Mouse (Mus musculus) spleen, adult 2 months (tissue): ENCODE measurements around the gene Gm6902. TPM values are rescaled to one million over a fixed set of nuclear protein-coding genes. Genes with fewer than 3 reads are reported as not detected.
"Not testable (repeated sequence)": the region's sequence is repeated elsewhere in the genome, so short reads cannot be mapped to it uniquely, and the experiment has no call there.

Experiments used
- DNase-seq, 2 experiments: peaks; one replicate each; pipeline versions ENCODE4 v3.0.0 to v3.0.0-alpha.2; 2012 to 2021; ENCODE audit warnings: low spot score in 2 of 2, low read depth in 1 of 2
- H3K27ac ChIP-seq: fragments of 200-500 bp; 2 replicates; pipeline ENCODE4 v1.5.1; 2012; ENCODE audit warnings: low read length, inconsistent platforms; ENCODE audit not compliant: insufficient read depth
- H3K27me3 ChIP-seq: fragments of 200-500 bp; 2 replicates; pipeline ENCODE4 v1.6.1; 2012; ENCODE audit warnings: mild to moderate bottlenecking, moderate library complexity, low read length, inconsistent platforms; ENCODE audit not compliant: control insufficient read depth, insufficient read depth
- H3K36me3 ChIP-seq: fragments of 200-500 bp; 2 replicates; pipeline ENCODE4 v1.6.1; 2012; ENCODE audit warnings: mild to moderate bottlenecking, low read length, inconsistent platforms; ENCODE audit not compliant: control insufficient read depth, insufficient read depth
- H3K4me1 ChIP-seq: fragments of 200-500 bp; 2 replicates; pipeline ENCODE4 v1.6.1; 2011; ENCODE audit warnings: inconsistent platforms; ENCODE audit not compliant: control insufficient read depth, insufficient read depth, insufficient read length
- H3K4me3 ChIP-seq: fragments of 200-500 bp; 2 replicates; pipeline ENCODE4 v1.5.1; 2011; ENCODE audit warnings: mild to moderate bottlenecking, inconsistent platforms; ENCODE audit not compliant: insufficient read depth, insufficient read length; ENCODE audit errors: extremely low read depth
- WGBS: fragments of 180-500 bp; shearing (Covaris S2); methylation state at CpG from one replicate; pipeline ENCODE4 v1.1.7; 2018; 5-methylcytosine and 5-hydroxymethylcytosine counted together
- polyA plus RNA-seq: library from polyadenylated mRNA; depleted of rRNA; stranded (reverse); fragments of >200 nt; gene quantifications from 2 replicates; pipeline ENCODE4 v1.2.3, GENCODE M21; 2012; rRNA removed

Gene Gm6902
- polyA plus RNA-seq, result not detected in 2 replicates

DNA sequence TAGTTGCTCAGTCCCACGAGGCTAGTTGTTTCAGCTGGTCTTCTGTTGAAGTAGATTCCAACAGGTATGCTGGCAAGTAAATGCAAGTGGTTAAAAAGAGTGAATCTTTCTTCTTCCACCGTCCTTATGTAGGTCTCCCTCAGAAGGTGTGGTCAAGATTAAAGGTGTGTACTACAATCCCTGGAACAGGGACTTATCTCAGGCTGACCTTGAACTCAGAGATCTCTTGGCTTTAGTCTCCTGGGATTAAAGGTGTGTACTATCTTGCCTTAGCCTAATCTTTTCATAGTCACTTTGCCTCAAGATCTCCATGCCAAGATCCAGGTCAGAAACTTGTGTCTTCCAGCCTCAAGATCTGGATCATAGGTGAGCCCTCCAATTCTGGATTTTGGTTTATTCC is at the start of gene Gm6902:
TSS of gene Gm6902 (minus strand) at position 101 of the 400 bp plus-strand sequence.
- H3K36me3 ChIP-seq, H3K27ac ChIP-seq, H3K4me1 ChIP-seq, H3K27me3 ChIP-seq, DNase-seq, H3K4me3 ChIP-seq: not testable (repeated sequence)
- WGBS, result no CpG with 5 or more reads among the region's 2 CpGs

- DNase-seq, H3K27ac ChIP-seq, H3K4me3 ChIP-seq, H3K4me1 ChIP-seq, H3K27me3 ChIP-seq, H3K36me3 ChIP-seq: not testable (repeated sequence)
- 91% methylated on average over 3 of the region's 3 CpGs for WGBS
Measured at GRCm38 (mm10) chr7:23300892-23301291, 22.2 kb upstream of the Gm6902 start, which contains the start of gene Nlrp4e. TSS of gene Nlrp4e (plus strand) at chr7:23301192.

DNA sequence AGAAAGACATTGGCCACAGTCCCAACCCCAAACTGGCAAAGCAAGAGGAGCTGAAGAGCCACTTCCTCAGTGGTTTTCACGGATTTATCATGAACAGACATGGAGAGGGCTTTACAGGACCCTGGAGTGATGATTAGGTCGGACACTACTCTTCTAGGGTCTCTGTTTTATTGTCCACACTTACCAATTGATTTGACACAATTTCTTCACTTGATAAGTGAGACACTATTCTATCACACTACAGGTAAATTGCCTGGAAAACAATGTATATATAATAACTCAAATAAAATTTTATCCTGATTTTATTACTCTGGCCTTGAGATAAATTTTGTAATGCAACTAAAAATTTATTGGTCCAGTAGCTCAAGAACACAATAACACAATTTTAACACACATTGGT is 27.1 kb downstream of the Gm6902 start, which contains the start of gene Vmn1r166:
TSS of gene Vmn1r166 (minus strand) at position 101 of the 400 bp plus-strand sequence.
- H3K4me1 ChIP-seq, H3K27ac ChIP-seq, DNase-seq, H3K4me3 ChIP-seq, H3K27me3 ChIP-seq, H3K36me3 ChIP-seq: not testable (repeated sequence)
- no CpG with 5 or more reads among the region's 2 CpGs for WGBS

Other genes starting within 250 kb of the Gm6902 start
- not detected in 2 replicates for gene Vmn1r163, start 223.4 kb downstream of the Gm6902 start, polyA plus RNA-seq
- gene Gm8720, start 211.4 kb downstream of the Gm6902 start, polyA plus RNA-seq, result not detected in 2 replicates
- not detected in 2 replicates for gene Gm10662, start 134.4 kb downstream of the Gm6902 start, polyA plus RNA-seq
- gene Vmn1r165, start 61.6 kb downstream of the Gm6902 start, polyA plus RNA-seq, result not detected in 2 replicates
- gene Vmn1r166, start 27.2 kb downstream of the Gm6902 start, polyA plus RNA-seq, result not detected in 2 replicates
- gene Nlrp4e, start 22.3 kb upstream of the Gm6902 start, polyA plus RNA-seq, result not detected in 2 replicates
- not detected in 2 replicates for gene Nlrp5, start 107.0 kb upstream of the Gm6902 start, polyA plus RNA-seq
- not detected in 2 replicates for gene Vmn1r167, start 228.3 kb upstream of the Gm6902 start, polyA plus RNA-seq